Mouse (Mus musculus): Measurements from ENCODE around the gene Nnat.

The Nnat gene

GRCm38 (mm10) chr2:157566260-157566952 lies 6.5 kb downstream of the Nnat start:
- ChIA-PET CTCF (interaction anchor here (0.5 to 4.7 kb wide), 20 partner anchors 11 to 756 kb away, joined by 3 to 44 read pairs (median 4); partner anchors contain the start of gene Rbl1 (in 1 of the 4)), POLR2A (interaction anchor here (0.5 to 5.0 kb wide), 120 partner anchors 8 to 1370 kb away, joined by 3 to 57 read pairs (median 4); partner anchors contain the start of genes Rbl1 (in 2 of the 4), Ghrh (in 1 of the 4), Manbal (in 1 of the 4) and Mroh8 (in 1 of the 4))

DNA sequence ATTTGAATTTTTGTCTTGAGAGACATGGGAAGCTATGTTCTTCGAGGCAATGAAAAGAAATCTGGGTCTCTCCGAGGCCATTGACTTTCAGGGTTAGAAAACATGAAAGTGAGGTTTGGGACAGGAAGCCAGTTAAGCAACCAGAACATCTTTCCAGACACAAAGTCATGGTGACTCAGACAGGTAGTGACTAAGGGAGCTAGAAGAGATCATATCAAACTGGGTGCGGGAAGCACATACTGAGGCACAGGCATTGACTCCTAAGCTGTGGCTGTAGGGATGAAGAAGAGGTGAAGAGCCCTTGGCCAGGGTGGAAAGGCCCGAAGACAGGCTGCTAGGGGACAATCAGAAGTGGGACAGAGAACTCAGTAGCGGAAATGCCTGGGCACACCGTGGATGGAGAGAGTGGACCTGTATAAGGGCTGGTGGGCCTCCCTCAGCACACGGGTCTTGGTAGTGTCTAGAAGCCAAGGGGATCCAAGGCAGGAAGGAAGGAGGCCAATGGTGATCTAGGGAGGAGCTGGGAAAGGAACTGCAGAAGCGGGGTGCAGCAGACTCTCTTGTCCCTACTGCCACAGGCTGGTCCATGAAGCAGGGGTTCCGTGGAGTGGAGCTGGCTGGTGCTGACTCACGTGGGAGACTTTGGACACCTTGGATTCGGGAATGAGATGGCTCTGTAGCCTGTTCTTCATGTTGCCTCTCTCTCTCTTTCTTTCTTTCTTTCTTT lies 7.5 kb downstream of the Nnat start:
- ChIA-PET POLR2A (interaction anchor here (0.5 to 5.0 kb wide), 89 partner anchors 9 to 1012 kb away, joined by 3 to 57 read pairs (median 4); partner anchors contain the start of genes Mroh8 (in 2 of the 4), Rbl1 (in 2 of the 4), Src (in 2 of the 4) and Ghrh (in 1 of the 4)), CTCF (interaction anchor here (0.6 to 4.7 kb wide), 21 partner anchors 12 to 673 kb away, joined by 3 to 44 read pairs (median 5); partner anchors contain the start of gene Rbl1 (in 1 of the 4))

- ChIA-PET CTCF (interaction anchor here (0.6 to 4.7 kb wide), 20 partner anchors 13 to 584 kb away, joined by 3 to 44 read pairs (median 4); no protein-coding TSS in a partner anchor), POLR2A (interaction anchor here in 3 of 4 experiments (0.6 to 5.0 kb wide), 39 partner anchors 9 to 511 kb away, joined by 3 to 57 read pairs (median 4); partner anchors contain the start of genes Rbl1 (in 2 of the 3), Mroh8 (in 1 of the 3), Samhd1 (in 1 of the 3) and Src (in 1 of the 3))
These were observed 9.0 kb downstream of the Nnat start for GRCm38 (mm10) chr2:157568881-157569280.

DNA sequence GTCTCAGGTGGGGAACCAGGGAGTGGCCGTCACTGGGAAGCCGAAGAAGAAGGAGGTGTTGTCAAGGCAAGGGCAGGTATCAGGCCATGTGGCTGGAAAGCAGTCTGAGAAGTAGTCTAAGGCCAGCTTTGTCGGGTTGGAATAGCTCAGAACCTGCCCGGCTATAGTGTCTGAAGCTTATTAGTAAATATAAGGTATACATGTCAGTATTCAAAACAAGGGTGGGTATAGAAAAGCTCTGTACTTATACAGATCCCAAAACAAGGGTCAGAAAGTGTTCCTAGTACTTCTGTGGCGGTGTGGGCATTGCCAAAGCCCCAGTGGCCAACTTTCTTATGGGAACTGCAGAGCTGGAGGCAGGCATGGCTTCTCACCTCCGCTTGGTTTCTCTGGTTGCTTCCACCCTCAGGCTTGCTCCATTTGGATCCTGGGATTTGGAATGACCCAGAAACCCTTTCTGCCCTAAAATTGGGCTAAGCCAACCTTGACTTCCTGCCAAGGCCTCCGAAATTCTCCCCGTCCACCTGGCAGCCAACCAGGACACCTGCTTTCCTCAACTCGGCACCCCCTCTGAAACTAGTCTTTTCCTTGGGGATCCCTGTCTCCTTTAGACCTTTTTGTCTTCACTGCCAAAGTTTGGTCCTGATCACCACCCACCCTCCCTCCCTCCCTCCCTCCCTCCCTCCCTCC lies 10.1 kb downstream of the Nnat start:
- ChIA-PET CTCF (interaction anchor here (0.5 to 4.7 kb wide), 15 partner anchors 14 to 783 kb away, joined by 3 to 44 read pairs (median 5); no protein-coding TSS in a partner anchor), POLR2A (interaction anchor here in 3 of 4 experiments (0.6 to 5.0 kb wide), 21 partner anchors 26 to 530 kb away, joined by 3 to 57 read pairs (median 6); partner anchors contain the start of genes Rbl1 (in 2 of the 3) and Mroh8 (in 1 of the 3))

DNA sequence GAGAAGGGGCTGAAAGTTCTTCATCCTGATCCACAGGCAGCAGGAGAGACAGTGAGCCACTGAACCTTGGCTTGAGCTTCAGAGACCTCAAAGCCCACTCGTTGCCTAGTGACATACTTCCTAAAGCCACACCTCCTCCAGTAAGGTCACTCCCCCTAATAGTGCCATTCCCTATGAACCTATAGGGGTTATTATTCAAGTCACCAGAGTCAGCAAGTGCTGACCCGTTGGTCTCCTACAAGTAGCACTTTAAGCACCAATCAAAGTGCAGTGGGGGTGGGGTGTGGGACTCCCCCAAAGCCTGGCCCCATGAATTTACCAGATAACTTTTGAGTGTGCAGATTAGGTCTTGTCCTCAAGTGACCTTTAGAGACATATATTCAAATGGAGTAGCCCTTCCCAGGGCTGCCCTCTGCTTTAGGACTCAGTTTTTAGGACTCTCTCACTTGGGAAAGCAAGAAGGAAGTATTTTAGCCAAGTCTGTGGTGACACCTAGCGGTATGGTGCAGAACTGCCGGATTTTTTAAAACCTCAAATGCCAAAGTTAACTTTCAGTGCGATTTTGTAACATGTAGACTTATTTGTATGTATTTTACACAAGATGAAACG lies 11.4 kb downstream of the Nnat start, which contains the start of gene Blcap:
TSS of gene Blcap (minus strand) at position 51 of the 609 bp plus-strand sequence.
- ChIA-PET POLR2A (interaction anchor here in 2 of 4 experiments (1.0 to 2.6 kb wide), 3 partner anchors 10 to 230 kb away, joined by 3 to 7 read pairs (median 3); no protein-coding TSS in a partner anchor), CTCF (interaction anchor here in 3 of 4 experiments (0.6 to 3.0 kb wide), 5 partner anchors 91 to 299 kb away, joined by 4 to 18 read pairs (median 4); no protein-coding TSS in a partner anchor)

DNA sequence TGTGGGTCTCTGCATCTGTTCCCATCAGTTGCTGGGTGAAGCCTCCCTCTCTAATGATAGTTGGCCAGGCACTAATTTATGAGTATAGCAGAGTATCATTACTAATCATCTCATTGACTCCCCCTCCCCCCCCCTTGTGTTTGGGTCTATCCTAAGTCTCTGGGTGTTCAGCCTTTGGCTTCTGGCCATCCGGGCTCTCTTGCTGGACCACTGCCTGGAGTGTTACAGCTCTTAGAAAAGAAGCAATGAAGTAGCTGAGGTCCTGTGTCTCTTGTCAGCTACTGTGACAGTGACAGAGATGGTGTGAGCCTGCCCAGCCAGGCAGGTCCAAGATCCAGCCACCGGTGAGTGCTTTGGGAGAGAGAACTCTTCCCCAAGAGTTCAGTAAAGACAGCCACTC lies 12.9 kb downstream of the Nnat start:
- ChIA-PET CTCF (interaction anchor here in 3 of 4 experiments (0.5 to 1.2 kb wide), 5 partner anchors 37 to 1218 kb away, joined by 3 to 8 read pairs (median 4); no protein-coding TSS in a partner anchor), POLR2A (interaction anchor here in 3 of 4 experiments (0.6 to 1.4 kb wide), 6 partner anchors 9 to 617 kb away, joined by 3 to 6 read pairs (median 3); no protein-coding TSS in a partner anchor)

DNA sequence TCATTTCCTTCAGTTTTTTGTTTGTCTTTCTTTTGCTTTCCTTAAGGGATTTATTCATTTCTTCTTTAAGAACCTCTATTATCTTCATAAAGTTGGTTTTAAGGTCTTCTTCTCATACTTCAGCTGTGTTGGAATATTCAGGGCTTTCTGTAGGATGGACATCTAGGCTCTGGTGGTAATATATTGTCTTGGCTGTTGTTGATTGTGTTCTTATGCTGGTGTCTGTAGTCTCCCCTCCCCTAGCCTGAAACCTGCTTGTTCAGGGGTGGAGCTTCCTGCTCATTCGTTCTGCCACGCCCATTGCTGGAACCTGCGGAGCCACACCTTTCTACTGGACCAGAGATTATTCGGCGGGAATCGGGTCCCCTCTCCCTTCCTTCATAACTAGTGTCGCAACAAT lies 25.5 kb downstream of the Nnat start:
- ChIA-PET POLR2A (interaction anchor here in 1 of 4 experiments (0.7 to 1.9 kb wide), 2 partner anchors 11 to 17 kb away, joined by 4 to 5 read pairs; no protein-coding TSS in a partner anchor), CTCF (interaction anchor here in 1 of 4 experiments (0.6 kb wide), 1 partner anchor 117 kb away, joined by 3 read pairs; no protein-coding TSS in a partner anchor)

DNA sequence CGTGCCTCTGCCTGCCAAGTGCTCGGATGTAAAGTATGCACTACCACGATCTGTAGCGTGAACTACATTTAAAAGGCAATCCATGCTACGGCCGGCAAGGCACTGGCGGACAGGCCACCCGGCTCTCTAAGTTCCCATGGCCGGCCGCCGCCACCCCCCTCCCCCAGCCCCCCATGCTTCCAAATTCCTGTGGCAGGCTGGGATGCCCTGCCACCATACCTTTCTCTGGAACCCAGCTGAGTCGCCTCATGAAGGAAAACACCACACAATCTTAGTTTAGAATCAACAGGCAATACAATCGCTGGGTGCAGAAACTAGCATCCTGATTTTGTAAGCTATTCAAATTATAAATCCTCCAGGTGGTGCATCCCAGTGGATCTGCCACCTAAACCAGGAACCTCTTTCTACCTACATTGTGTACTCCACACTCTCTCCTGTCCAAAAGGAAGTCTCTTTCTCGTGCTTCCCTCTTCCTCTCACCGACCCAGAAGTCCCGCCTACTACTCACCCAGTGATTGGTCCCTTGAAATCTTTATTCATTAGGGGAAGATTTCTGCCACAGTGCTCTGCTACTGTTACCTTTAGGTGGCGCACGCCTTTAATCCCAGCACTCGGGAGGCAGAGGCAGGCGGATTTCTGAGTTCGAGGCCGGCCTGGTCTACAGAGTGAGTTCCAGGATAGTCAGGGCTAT lies 37.1 kb downstream of the Nnat start:
- ChIA-PET CTCF (interaction anchor here (0.6 to 1.3 kb wide), 16 partner anchors 13 to 816 kb away, joined by 3 to 7 read pairs (median 5); no protein-coding TSS in a partner anchor), POLR2A (interaction anchor here (0.6 to 2.8 kb wide), 40 partner anchors 10 to 1984 kb away, joined by 3 to 26 read pairs (median 4); partner anchors contain the start of genes Ctnnbl1 (in 1 of the 4) and Rbl1 (in 1 of the 4))

DNA sequence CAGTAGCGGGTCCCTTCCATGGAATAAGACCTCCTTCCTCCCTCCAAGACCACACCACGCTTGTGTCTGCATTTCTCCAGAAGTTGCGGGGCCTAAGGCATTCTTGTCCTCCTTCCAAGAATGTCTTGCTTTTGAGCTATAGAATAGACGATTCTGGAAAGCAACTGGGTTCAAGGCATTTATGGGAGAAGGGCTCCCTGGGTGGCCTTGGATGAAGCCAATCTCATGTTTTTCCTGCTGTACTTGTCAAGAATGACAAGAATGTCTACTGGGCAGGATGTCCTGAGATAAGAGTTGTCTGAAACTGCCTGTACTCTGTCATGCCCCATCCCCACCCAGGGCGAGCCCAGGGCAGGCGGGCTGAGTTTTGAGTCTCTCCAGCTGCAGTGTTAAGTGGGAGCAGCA lies 41.6 kb downstream of the Nnat start:
- ChIA-PET CTCF (interaction anchor here in 1 of 4 experiments (0.6 kb wide), 1 partner anchor 260 kb away, joined by 3 read pairs; no protein-coding TSS in a partner anchor), POLR2A (interaction anchor here in 1 of 4 experiments (0.7 kb wide), 1 partner anchor 267 kb away, joined by 4 read pairs; no protein-coding TSS in a partner anchor)

DNA sequence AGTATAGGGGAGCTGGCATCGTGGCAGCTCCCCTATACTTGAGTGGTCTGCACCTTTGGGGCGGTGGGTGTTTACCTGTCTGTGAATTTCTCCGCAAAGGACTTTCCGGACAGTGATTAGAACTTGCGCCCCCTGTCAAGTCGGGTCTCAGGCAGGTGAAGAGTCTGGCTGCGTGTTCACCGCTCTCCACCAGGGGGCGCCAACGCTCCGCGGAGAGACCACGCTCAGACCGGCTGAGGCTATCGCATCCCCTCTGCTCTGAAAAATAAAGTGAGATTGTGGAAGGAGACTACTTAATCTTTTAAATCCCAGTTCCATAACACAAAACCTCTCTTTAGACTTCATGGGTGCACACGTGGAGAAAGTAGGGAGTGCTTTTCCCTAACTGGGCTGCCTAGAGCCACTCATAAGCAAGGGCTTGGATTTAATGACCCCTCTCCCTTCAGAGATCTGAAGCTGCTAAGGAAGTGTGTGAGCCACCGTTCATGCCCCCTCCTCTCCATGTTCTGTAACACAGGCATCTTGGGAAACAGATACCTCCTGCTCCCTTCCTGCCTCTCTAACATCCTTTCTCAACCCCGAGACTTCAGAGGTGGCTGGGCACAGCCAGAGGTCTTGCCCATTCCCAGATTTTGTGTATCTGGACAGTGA lies 45.3 kb downstream of the Nnat start:
- POLR2A ChIA-PET = interaction anchor here in 1 of 4 experiments (1.0 kb wide), 1 partner anchor 11 kb away, joined by 5 read pairs; no protein-coding TSS in a partner anchor
- CTCF ChIA-PET = interaction anchor here in 3 of 4 experiments (0.6 to 1.1 kb wide), 5 partner anchors 9 to 868 kb away, joined by 3 to 4 read pairs (median 3); no protein-coding TSS in a partner anchor

DNA sequence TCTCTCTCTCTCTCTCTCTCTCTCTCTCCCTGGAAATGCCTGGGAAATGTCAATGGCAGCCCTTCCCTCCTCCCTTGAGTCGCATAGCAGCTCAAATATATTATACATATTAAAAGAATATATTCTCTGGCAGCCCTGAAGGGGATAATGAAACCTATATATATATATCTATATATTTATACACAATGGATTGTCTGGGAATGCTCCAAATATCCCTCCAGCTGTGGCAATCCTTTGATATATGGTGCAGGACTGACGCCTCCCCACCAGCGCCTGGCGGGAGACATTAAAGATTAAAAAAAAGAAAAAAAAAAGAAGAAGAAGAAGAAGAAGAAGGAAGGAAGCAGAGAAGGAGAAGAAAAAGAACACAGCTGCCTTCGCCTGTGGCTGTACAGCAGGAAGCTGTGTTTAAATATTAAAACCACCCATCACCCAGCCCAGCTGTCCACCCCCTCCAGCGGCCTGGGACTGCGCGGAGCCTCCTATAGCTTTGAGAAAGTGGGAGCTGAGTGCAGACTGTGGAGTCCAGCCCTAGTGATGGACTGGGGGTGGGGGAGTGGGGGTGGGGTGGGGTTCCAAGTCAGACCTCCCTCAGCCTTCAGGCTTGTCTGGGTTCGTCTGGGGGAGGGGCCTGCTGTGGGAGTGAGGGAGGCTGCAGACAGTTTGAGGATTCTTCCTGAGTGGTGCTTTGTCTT lies 47.8 kb downstream of the Nnat start:
- ChIA-PET POLR2A (interaction anchor here (0.6 to 1.0 kb wide), 7 partner anchors 11 to 336 kb away, joined by 3 to 8 read pairs (median 3); no protein-coding TSS in a partner anchor), CTCF (interaction anchor here (0.5 to 1.5 kb wide), 17 partner anchors 21 to 733 kb away, joined by 3 to 7 read pairs (median 3); no protein-coding TSS in a partner anchor)

- ChIA-PET CTCF (interaction anchor here in 2 of 4 experiments (0.6 to 0.7 kb wide), 2 partner anchors 14 to 599 kb away, joined by 3 to 4 read pairs; no protein-coding TSS in a partner anchor), POLR2A (interaction anchor here in 2 of 4 experiments (1.0 kb wide), 2 partner anchors 16 to 302 kb away, joined by 3 to 5 read pairs; no protein-coding TSS in a partner anchor)
These were observed 51.9 kb downstream of the Nnat start for GRCm38 (mm10) chr2:157611735-157612134.

Data from embryonic stem cell, embryonic (primary cell).